Mouse (Mus musculus) embryo, embryonic 9.5 days (tissue): ENCODE results near the gene Kif13a.

Experiments used
- DNase-seq: peaks from one replicate; pipeline ENCODE4 v3.0.0-alpha.2; 2017; ENCODE audit errors: extremely low spot score

Gene Kif13a

DNA sequence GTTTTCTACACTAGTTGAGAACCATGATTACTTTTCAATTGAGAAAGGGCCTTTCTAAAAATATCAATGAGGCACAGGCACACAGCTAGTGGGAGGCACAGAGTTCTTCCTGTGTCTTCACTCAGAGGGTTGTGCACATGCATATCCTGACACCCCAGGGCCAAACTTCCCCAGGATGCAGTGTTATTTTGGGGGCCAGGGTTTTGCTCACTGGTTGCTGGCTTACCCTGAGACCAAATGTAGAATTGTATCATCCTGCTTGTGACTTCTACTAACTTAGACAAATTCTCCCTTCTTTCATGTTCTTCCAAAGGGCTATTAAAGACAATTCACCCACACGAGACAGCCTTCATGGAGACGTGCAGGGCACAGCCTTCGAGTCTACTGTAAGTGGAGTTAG, 45.7 kb downstream of the Kif13a start:
- no peak for DNase-seq

GRCm38 (mm10) chr13:46883381-46883780, 46.3 kb downstream of the Kif13a start:
- no peak for DNase-seq

DNA sequence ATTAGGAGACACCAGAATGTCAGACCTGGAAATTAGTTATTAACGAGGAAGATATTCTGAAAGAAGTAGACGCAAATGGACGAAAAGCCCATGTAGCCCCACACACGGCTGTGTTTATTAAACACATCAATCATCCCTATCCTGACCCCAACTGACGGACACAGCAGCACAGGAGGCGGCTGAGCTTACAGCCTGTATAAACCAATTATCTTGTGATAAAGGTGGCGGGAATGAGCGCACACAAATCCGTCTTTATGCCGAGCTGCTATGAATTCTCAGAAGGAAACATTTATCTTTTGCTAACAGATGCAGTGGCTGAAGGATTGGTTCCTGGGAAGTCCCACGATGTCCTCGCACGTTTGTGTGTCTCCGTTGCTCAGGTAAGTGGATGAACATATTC, 48.9 kb downstream of the Kif13a start:
- no peak for DNase-seq

DNA sequence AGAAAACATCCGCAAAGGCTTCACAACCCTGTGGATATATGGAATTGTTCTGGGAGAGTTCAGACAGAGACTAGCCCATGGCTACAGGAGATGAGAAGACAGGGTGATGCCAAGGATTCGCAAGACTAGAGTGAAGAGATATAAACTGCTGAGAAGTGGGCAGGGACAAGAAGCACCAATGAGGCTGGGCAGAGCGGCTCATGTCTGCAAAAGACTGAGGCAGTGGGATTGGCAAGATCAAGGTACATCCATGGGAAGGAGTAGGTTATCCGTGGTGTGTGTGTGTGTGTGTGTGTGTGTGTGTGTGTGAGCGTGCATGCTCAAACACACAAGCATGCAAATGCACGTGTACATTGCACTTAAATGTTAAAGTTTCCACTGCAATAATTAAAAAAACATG, 49.4 kb downstream of the Kif13a start:
- no peak for DNase-seq

DNA sequence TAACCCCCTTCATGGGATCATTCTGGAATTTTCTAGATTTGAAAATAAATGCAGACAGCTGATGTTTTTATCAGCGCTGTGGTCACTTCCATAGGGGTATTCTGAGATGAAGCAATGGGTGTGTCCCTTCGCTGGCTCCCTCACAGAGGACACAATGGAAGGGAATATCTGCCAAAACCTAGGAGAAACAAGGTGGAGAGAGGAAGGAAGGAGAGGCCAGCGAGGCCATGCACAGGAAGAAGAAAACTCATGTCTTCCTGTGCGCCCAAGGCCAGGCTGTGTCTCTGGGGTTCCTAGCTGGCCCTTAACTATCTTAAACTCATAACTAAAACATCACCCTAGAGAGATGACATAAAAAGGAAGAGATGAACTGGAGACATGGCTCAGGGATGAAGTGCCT, 52.6 kb downstream of the Kif13a start:
- no peak for DNase-seq

GRCm38 (mm10) chr13:46875377-46875776, 54.3 kb downstream of the Kif13a start:
- DNase-seq = no peak

DNA sequence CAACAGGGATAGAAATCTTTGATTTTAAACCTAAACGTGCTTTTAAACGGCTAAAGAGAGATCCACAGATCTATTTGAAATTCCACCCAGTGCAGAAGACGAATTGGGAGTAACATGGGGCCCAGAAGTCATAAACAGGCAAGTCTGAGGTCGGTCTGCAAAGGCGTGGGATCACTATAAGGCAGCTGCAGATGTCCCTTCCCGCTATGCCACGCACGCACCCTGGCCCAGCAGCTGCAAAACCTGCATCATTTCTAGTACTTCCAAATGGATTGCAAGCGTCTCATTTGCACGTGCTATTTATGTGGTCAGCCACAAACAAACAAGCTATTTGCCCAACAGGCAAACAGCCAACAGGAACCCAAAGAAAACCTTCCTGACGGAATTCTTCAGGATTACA, 56.9 kb downstream of the Kif13a start:
- DNase-seq = no peak

- no peak for DNase-seq
Measured at GRCm38 (mm10) chr13:46872194-46872593, 57.5 kb downstream of the Kif13a start.

DNA sequence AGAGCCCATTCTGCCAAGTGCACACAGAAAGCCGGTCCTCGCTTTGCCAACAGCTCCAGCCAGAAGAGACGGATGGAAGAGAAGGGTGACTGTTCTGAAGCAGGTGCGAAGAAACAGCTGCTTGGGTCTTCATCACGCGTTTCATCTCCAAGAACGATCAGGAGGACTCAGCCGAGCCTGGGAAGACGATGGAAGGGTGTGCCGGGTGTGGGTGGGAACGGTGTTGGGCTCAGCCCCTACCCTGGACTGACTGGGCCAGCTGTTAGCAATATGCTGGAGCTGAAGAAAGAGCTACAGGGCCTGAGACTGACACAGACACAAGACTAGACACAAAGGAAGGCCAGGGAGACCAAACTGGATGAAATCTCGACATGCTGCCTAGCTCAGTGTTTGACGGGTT, 60.2 kb downstream of the Kif13a start:
- no peak for DNase-seq

DNA sequence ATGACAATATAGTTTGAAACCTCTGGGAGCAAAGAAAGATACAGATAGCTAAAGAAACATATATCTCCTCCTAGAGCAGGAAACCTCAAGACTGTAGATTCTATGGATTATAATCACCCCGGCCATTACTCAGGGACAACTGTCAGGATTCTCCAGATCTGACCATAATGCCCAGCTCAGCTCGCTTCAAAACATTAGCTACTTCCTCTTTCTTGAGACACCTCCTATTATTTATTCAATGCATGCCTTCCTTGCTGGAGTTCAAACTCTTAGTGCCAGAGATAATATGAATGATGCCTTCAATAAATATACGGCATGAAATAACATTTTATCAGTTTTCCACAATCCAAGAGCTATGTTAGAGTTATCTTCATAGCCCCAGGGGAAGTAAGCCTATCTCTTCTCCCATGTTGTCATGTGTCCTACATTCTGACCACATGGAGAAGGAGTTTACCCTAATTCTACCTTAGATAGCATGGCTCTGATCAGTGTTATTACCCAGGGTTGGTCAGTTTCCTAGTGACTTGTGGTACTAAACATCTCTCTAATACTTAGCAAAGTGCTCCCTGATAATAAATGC, 66.4 kb downstream of the Kif13a start:
- DNase-seq = no peak

DNA sequence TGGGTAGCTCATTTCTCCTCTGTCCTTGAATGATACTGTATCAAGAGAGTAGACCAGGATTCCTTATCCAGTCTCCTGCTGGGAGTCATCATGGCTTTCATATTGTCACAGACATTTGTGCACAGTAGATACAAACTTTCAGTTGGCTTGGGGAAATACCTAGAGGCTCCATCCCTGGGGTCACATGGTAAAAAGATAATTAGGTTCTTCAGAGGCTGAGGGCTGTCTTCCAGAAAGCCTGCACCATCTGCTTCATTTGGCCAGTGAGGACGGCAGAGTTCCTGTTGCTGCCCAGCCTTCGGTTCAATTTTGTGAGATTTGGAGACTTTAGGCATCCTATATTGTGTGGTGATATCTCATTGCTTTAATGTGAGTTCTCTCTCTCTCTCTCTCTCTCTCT, 69.8 kb downstream of the Kif13a start:
- DNase-seq = no peak

DNA sequence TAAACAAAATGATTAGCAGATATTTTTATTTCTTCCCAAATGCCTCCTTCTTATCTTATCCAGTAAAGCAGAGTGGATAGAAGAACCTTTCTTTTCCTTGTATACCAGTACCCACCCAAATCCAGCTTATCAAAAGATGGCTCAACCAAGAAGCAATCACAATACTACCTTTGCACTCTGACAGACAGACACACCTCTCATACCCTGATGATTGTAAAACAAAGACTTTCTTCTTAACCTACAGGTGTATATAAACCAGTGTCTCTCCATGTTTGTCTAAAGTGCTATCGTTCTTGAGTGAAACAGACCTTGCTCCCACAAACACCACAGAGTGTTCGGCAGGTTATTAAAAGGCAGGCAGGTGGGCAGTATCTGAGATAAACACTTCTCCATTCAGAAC, 70.5 kb downstream of the Kif13a start:
- DNase-seq = no peak

GRCm38 (mm10) chr13:46858835-46859152, 70.9 kb downstream of the Kif13a start:
- DNase-seq = no peak

DNA sequence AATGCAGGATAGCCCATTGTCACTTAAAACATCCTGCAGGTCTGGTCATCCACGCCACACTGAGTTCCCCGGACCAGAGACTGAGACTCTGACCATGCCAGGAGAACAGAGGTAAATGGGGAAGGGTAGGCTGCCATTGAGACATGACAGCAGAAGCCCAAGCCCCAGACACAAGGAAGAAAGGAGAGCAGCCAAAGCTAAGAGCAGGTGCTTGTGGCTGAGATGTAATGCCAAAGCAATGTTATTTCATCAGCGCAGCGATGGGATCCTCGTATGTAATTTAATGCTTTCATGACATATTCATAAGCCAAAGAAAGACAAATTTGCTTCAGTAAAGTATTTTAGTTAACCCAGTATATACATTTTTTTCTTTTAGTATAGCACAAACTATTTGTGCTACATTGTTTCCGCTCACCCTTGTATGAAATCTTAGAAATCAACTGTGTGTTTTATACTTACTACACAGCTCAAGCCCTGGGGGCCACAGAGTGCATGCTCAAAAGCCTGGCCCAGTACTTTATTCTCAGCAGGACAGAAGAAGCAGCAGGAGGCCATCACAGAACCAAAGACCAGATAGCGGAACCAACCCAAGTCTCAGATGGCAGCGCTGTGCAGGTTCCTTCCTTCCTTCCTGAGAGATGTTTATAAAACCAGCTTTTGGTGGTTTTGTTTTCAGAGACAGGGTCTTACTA, 71.4 kb downstream of the Kif13a start:
- no peak for DNase-seq

DNA sequence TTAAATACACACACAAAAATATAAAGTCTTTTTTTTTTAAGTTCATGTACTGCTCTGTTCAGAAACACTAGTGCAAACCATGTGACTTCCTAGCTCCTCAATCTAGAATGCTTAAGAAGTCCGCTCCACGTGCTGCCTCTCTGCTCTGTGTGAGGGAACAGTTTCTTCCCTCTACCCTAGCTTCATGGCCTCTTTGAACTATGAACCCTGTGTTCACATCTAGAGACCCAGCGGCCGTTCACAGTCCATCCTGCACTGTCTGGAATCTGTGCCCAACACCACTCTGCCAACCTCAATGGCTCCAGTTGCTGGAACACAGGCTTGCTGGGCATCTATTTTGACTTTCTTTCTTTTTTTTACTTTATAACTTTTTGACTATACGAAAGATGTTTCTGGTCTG, 75.2 kb downstream of the Kif13a start:
- no peak for DNase-seq

DNA sequence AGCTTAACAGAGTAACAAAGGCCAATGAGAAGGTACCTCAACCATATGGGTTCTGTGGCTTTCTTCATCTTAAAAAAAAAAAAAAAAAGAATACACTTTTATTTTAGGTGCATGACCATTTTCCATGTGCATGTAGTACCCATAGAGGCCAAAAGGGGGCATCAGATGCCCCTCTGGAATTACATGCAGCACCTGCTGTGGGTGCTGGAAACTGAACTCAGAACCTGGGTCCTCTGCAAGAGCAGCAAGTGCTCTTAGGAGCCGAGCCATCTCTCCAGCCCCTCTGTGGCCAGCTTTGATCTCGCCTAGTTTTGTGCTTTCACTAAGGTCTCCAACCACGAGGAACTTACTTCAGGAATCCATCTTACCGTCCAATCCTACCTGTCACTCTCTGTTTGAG, 77.2 kb downstream of the Kif13a start:
- no peak for DNase-seq

GRCm38 (mm10) chr13:46845456-46845855, 84.2 kb downstream of the Kif13a start:
- DNase-seq = no peak

DNA sequence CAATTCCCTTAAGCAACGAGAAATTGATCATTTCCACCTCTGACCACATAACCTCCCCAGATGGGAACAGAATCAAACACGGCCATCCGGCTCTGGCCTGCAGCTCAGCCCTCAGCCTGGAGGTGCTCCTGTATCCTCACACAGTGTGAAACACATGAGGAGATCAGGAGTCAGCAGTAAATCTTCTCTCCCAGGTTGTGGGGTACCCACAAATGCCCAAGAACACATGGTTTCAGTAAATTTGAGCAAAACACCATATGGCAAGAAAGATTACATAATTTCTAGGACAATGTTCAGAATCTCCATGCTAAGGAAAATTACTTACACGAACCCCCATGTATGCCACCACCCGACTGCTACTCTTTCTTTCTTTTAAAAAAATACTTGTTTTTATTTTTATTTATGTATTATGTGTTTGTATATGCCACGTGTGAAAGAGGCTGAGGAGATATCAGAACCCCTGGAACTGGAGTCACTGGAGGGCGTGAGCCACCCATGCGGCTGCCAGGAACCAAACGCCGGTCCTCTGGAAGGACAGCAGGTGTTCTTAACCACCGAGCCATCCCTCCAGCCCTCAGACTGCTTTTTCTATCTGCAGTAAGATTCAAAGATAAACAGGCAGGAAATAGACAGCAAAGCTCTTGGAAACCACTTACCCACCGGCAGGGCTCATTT, 85.0 kb downstream of the Kif13a start:
- no peak for DNase-seq

DNA sequence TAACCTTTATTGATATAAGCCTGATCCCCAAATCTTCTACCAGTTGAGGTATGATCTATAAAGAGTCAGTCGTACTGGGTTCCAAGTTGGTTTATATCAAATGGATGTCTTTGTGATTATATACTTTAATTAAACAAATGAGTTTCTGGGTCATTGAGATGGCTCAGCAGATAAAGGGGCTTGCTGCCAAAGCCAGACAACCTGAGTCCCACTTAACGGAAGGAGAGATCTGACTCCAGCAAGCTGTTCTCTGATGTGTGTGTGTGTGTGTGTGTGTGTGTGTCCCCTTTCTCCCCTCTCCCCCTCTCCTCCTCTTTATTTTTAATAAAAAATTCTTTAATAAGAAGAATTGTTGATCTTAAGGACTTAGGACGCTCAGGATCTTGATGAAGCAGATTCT, 86.0 kb downstream of the Kif13a start:
- DNase-seq = no peak

DNA sequence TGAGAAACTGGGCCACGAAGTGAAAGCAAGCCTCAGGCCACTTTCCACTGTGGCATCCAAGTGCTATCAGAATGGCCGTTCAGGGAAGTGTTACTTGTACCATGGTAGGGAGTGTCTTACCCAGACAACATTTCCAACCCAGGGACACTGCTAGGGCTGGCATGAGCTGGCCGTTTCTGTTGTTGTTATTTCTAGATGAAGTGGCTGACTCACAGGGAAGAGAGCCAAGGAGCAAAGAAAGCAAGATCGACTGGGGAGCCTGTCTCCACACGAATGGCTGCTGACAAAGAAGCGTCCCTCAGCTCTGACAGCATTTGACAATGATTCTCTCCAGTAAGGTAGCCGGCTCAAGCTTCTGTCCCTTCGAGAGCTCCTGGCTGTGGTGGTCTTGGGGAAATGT, 87.5 kb downstream of the Kif13a start:
- DNase-seq = no peak

- DNase-seq = no peak
Measured at GRCm38 (mm10) chr13:46841668-46842067, 88.0 kb downstream of the Kif13a start.

- DNase-seq = no peak
Measured at GRCm38 (mm10) chr13:46840676-46841075, 89.0 kb downstream of the Kif13a start.

DNA sequence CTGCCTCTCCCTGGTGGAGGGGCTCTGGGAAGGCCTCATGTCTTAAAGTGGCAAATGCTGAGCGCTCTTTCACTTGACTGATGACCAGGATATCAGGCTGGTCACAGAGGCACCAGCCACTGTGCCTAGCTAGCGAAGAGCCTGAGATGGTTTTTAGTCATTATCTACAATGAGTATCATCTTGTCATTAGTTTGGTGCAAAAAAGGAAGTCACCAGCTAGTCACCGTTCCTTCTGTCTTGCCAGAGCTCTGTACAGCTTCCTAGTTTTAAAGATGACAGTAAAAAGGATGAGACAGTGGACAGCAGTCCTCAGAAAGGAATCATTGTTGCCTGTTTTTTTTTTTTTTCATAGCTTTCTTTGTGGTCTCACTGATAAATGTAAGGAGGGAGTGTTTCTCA, 90.4 kb downstream of the Kif13a start:
- no peak for DNase-seq

DNA sequence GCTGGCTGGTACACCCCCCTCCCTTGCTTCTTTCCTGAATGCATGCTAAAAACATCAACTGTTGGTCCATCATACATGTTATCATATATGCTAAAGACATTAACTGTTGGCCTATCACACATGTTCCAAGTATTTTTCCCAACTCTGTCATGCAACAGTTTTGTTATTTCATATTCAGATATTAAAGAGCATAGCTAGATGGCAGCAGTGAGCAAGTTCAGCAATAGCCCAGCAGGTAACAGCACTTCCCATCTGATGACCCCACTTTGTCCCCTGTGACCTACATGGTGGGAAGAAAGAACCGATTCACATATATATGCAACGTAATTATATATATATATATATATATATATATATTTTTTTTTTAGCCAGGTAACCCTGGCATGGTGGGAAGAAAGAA, 91.1 kb downstream of the Kif13a start:
- DNase-seq = no peak
